Mouse (Mus musculus) B cell, adult 2 months (primary cell): ENCODE data around the gene Satb2.

ENCODE experiments used
- DNase-seq, 2 experiments: peaks; one replicate each; pipeline ENCODE4 v3.0.0; 2022

The Satb2 gene

DNA sequence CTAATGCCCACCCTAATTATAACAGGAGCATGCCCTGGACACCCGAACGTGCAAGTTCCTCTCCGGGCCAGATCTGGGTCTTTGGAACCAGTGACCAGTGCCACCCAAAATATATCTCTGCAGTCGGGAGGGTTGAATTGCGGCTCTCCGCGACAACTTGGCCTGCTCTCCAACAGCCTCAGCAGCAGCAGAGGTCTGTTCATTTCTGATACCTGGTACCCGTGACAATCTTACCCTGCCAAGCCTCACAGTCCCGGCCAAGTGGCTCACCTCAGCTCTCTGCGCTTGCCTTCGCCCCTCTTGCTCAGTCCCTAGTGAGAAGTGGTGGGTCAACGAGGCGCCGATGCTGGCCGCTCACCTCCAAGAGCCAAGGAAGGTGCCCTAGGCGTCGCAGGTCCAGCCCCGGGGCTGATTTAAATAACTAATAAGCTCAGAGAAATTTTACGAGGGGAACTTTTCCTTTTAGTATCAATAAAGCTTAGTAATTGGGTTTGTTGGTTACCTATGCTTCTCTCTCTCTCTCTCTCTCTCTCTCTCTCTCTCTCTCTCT is at the start of gene Satb2:
Gene Satb2, minus strand, starts transcription at position 500 of the 550 bp plus-strand sequence.
- peak in 1 of 2 experiments; percentile 48 for DNase-seq

DNA sequence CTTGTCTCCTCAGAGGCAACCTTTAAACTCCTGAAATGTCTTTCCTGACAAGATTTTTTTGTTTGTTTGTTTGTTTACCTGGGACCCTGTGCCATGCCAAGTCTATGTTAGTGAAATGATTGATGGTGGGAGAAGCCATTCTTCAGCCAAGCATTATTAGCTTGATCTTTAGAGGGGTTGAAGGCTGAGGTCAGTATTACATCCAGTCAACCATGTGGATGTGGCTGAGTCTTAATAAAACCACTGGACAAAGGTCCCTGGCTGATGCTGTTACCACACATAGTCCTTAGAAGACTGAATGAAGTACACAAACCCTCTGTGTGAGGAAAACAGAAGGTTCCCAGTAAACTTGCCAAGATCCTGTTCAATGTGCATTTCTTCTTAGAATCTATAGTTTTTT is 40.5 kb upstream of the Satb2 start:
- DNase-seq = no peak

DNA sequence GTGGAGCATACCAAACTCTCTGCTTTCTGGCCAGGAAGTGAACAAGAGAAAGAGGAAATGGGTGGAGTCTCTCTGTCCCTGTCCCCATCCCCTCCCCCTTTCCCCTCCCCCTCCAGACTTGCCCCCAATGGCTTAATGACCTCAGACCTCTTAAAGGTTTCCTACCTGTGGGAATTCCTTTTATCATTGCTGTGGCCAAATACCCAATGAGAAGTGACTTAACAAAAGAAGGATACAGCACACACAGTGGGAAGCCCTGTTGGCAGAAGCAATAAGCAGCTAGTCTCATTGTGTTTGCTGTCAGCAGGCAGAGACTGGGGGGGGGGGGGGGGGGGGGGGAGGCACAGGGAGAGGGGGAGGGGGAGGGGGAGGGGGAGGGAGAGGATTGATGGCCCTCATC is 35.4 kb upstream of the Satb2 start:
- DNase-seq = no peak

DNA sequence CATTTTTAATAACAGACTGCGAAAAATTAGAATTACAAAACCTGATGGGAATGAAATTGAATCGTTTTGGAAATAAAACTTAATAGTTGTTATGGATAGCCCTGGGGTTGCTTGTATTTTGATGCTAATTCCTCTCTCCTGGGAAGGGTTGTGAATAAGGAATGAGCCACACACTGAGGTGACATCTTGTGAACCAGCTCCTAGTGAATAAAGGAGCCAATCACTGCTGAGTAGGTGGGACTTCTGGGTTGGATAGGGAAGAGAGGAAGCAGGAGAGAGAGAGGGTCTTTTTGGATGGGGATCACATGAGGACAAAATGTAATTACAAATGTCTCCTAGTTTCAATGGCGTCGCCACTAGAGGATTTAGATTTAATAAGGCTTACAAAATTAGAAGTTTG is 30.7 kb upstream of the Satb2 start:
- DNase-seq = no peak

DNA sequence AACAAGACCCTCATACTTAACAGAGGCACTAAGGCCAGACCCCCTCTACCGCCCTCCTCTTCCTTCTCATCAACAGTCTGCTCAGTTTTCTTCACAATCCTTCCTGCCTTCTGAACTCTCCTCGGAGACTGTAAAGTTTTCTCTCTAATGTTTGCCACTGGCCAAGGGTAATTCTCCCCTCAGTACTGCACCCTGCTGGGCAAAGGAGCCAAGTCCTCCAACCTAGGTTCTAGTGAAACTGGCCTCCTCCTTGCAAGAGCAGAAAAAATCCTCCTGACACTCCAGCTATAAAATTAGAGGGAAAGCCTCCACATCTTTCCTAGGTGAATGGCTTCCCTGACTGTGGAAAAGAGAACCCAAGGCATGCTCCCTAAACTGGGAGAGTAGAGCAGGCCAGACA is 16.6 kb upstream of the Satb2 start:
- DNase-seq = peak; percentile 10 to 14

DNA sequence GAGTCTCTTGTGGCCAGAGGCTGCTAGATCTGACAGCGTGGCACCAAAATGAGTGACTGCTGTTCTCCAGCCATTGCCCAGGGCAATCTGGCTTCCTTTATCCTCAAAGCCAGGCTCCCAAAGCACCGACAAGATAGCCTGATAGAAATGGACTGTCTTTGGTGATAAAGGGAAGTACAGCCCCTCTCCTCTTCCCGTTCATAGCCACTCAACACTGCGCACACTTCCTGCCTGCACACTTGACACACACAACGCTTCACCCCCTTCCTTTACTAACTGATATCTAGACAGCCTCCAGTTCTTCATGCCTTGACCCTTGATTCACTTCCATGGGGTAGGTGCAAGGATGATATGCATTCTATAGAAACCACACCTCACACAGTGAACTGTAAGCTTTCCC is 13.9 kb upstream of the Satb2 start:
- no peak for DNase-seq

DNA sequence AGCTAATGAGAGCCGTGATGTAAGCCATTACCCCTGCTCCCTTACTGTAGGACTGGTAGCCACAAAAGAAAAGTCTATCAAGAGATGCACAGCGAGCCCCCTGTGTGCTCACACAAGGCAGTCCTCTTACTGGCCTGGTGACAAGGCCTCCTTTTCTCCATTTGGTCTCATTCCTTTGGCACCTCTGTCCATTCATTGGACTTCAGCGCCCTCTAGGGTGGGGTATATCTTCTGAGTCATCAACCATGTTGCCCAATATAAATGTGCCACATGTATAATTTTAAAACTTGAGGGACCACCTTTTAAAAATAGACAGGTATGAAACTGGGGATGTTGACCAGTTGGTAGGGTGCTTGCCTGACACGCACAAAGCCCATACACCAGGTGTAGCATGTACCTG is 13.2 kb upstream of the Satb2 start:
- DNase-seq = peak; percentile 55 to 59

DNA sequence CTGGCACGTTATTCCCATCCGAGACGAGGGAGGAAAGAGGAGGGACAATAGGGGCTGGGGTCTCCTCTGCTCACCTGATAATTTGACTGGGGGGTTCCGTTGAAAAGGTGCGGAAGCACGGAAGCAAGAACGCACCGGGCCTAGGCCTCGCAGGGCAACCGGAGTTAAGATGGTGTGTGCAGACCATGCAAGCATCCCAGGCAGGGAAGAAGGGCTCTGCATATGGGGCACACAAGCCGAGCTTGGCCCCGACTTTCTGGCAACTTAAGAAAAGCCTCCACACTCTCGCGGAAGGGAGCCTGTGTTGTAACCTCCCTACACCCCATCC is 6.0 kb upstream of the Satb2 start:
- no peak for DNase-seq

DNA sequence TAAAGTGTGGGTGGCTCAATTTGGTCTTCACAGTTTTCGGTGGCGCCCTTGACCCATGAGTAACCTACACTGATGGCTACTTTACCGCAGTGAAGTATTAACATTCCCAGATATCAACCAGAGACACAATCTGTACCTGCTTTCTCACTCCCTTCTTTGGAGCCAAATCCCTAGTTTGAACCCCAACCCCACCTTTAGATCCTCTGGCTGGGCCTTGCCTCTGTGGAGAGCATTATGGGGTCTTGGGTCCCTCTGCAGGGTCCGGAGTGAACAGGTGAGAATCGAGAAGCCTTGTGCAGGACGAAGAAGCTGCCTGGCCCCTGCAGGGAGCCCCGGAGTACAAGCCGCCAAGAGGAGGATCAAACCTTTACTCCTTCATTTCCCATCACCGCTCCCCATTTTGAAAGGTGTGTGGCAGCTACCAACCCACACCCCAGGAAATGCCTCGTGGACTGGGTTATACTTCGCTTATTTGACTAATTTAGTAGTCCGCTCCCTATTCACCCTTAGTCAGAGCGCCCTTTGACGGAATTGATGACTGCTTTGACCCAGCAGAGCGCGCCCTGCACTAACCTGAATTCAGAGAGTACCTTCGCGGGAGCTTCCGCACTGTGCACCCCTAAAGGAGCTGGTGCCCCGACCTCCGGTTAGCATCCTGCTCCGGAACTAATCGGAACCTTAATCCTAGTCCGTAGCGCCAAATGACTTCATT is 5.5 kb upstream of the Satb2 start:
- no peak for DNase-seq

DNA sequence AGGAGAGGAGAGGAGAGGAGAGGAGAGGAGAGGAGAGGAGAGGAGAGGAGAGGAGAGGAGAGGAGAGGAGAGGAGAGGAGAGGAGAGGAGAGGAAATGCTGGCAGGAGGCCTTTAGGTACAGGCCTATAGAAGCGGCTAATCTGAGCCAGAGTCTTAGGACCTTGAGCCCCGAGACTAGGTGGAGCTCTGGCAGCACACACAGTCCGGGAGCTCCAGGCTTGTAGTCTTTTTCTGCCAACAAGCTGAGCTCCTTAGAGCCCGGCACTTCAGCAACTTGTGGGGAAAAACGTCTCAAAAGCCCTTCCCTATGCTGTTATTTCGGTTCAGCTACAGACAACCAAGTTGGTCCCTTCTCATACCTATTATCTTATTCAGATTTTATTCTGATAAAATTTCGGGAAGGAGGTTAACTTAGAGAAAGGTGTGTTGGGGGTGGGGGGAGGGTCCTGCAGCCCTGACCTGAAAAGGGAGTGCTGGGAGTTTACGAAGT is 4.7 kb upstream of the Satb2 start:
- no peak for DNase-seq

DNA sequence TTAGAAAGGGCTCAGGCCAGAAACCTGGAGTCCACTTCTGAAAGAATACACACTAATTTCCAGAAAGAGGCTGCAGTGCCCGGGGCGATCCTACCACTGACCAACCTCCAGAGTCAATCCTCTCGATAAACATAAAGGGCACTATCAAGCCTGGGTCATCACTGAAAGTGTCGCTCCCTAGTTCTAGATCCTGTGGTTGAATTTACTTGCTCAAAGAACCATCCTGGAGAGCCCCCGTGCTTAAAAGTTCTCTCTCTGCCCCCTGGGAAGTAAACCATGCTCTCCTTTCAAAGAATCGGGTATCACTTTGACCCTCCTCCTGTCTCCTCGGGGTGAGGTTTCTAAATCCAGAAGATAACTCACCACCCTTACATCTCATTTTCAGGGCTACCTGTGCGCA is 4.2 kb upstream of the Satb2 start:
- no peak for DNase-seq

DNA sequence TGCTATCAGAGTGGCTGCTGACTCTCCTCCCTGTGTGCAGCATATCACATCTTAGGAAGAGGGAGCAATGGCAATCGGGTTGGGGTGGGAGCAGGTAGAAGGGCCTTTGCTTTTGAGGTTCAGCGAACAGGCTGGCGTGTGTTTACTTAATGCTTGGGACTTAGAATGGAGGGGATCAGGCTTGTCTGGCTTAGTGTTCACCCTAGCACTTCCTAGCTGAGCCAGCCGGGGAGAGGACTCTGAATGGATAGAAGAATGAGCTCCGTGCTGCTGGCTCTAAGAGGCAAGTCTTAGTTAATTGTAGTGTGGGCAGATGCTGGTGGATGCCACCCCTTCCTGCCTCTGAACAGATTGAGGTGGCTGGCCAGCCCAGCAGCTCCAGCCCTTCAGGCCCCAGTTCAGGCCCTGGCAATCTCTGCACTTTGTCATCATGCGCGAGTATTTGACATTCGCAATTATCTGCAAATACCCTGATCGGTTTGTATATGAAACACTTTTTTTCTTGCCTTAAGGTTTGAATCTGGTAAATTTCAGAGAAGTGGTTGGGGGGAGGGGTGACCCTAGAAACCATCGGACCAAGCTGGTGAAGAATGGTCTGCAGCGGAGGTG is 3.6 kb upstream of the Satb2 start:
- no peak for DNase-seq

DNA sequence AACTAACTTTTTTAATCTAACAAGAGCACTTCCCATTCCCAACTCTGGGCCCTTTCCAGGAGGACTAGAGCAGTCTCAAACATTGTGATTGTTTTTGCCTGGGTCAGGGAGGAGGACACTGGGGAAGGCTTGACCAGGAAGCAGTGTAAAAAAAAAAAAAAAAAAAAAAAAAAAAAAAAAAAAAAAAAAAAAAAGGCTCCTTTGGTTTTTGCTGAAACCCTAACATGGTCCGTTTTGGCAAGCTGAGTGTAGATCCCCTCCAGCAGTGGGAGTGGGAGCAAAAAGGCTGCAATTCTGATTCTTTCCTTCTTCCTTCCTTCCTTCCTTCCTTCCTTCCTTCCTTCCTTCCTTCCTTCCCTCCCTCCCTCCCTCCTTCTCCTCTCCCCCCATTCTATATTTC is 3.1 kb upstream of the Satb2 start:
- no peak for DNase-seq

DNA sequence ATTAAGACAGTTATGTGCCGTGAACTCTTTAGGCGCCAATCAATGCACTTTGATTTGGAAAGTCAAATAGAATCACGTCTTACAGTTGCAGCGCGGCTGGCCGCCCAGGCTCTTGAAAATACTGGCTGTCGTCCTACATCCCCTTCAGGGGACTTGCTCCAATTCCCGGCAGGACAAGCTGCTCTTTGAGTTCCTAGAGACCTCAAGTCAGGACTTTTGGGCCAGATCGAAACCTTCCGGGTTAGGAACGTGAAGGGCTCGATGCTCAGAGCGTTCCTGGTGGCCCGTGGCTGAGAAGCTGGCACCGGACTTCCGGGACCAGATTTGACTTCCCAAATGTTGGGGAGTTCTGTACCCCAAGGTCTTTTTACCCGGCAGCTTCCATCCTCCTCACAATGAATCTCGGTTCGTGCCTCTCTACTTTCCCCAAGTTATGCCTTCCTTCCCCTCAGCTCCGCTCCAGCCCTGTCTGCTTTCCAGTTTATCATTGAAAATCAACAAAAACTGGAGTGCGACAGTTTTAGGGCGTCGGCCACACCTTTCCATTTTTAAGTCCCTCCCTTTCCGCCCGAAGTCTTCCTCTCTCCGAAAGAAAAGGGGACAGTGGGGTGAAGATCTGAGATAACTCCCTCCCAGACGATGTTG is 2.3 kb upstream of the Satb2 start:
- peak in 1 of 2 experiments; percentile 29 for DNase-seq

DNA sequence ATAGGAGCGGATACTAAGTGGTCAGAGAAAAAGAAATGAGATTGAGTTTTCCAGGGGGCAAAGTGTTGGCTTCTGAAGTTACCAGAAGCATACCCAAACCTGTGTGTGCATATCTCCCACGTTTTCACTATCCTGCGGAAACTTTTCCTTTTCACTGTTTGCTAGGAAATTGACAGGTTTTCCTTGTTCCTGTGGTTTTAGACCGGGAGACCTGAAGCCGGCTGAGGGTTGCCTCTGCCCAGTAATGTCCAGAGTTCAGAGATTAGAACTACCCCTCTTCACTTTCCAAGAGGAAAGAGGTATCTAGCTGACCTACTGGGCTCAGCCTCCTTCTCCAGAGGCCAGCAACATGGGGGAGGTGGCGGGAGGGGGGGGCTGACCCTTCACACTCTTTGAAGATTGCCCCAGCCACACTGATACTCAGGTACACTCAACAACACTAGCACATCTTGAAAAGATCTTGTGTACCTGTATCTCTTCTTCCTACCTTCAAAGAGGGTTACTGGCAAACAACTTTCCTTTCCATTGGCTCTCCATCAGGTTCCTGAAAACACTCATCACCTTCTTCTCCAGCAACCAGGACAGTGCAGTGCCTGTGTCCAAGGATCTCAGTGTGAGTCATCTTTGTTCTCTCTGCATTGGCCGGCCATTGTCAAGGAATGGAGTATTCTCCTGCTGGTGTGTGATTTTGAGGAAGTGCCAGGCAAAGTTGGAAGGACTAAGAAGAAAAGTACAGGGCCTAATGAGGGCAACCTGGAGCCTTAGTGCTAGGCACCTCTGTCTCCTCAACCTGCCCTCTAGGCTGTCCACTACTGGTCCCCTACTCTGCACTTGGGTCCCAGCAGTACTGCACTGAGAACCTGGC is 1.3 kb upstream of the Satb2 start:
- no peak for DNase-seq

DNA sequence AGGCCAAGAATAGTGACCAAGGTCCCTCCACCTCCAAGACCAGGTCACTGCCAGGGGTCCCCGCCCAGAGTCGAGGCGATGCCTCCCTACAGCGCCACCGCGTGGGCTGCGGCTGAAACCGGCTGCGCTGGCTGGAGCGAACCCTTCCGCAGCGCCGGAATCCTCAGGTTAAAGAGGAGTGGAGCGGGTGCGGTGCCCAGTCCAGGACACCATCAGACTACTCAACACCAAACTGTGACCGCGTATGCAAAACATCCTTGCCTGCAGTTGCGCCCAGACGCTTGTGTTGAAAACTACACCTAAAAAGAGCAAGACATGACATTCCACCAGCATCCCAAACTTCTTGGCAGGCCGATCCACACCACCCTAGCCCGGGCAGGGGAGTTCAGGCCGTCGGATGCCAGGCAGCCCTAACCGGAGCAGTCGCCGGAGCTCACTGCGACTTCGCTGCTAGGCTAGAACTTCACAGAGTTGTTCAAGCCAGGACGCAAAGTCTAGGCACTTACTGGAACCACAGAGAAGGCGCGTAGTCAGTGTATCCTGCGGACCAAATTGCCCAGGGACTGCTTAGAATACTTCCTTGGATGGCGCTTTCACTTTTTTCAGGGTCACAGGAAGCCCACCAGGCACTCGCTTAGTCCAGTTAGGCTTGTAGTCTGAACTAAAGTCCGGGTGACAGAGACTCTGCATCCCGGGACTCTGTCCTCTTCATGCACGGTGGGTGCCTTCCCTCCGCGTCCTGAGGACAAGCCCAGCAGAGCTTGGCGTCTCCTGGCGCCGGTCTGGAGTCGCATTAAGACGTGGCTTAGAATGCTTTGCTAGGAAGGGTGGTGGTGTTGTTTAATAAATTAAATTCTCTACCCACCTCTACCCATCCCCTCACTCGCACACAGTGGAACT is 999 bp downstream of the Satb2 start:
- peak; percentile 72 to 74 for DNase-seq

DNA sequence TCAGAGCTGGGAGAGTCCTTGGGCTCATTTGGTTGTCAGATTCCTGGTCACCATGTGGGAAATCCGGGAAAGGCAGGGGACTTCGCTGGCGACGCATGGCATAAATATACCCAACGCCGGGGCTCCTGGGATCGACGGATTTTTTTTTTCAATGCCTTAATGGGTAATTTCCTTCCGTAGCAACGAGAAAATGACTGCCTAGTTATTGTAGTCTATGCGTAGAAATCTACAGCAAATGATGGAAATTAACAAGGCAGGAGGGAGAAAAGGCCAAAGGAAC is 1.7 kb downstream of the Satb2 start:
- DNase-seq = no peak

DNA sequence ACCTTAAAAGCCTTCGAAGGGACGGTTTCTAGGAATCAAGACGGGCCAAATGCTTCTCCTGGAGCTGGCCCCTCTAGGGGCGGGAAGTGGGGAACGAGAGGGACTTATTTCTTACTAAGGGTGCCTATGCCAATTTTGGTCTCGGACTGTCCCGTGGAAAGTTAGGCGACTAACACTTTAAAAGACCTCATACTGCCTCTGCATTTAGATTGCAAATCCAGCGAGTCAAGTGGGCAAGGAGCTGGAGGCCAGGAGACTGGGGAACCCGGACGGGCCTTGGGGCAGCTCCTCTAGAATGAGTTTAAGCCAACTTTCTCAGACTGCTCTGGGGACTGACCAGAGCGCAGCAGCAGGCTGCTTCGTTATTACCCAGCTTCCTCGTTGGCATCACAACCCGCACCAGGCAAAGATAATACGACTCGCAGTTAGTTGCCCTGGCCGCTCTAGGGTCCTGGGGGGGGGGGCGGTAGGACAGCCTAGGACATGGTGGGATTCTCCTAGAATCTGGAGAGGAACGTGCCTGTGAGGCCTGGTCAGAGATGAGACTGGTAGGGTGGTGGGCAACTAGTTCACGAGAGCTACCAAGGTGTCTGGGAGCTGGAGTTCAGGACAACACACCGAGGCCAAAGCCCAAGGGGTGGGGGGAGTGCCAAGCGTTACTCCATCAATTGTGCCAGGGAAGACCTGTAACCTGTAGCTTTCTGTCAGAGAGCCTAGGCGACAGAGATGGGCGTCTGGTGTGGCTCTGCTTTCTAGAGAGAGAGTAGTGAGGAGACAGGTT is 2.2 kb downstream of the Satb2 start:
- peak in 1 of 2 experiments; percentile 46 for DNase-seq

DNA sequence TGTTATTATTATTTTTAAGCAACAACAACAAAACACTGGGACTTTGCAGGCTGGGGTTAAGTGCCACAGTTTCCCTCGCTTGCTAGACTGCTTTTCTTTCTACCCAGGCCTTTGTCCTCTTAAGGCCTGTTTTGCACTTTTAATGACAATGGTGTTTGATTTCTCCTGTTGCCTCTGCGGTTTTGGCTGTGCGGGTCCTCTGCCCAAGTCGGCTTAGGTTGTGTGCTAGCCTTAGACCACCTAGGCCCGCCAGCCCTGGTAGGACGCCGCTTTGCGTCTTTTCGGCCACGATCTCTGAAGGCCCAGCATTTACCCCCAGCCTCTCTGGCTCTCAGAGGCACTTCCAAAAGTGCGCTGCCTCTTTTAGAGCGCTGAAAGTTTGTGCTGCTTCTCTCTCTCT is 2.9 kb downstream of the Satb2 start:
- DNase-seq = peak in 1 of 2 experiments; percentile 36

DNA sequence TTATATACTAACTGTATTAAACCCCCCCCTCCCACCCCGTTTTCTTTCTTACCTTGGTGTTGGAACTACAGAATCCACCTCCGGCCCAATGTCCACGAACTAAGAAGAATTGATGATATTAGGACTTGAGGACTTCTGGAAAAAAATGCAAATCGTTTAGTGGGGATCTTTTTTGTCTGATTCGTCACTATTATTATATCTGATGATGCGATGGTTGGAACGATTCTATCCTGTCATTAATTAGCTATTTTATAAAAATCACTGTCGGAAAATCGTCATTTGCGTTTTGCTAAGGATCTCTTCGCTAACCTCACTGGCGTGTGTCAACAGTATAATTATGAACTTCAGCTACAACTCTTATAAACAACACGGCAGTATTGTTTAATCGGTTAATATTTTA is 4.3 kb downstream of the Satb2 start:
- peak in 1 of 2 experiments; percentile 25 for DNase-seq

DNA sequence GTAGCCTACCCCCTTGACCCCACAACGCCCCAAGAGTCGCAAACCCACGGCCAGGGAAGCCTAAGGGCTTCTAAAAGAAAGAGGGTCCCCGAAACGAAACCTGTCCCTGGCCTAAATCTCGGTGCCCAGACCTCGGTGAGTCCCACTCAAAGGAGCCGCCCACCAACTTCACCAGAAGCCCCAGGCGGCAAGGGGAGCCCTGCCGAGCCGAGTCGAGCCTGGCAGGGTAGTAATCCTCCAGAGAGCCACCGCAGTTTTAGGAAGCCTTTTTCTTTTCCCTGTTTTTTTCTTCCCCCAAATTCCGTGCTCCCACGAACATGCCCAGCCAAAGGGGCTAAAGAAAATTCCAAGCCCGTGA is 4.9 kb downstream of the Satb2 start:
- no peak for DNase-seq
